Mouse (Mus musculus): Measurements from ENCODE around the gene Ncam1. TPM values are rescaled to one million over a fixed set of nuclear protein-coding genes. Genes with fewer than 3 reads are reported as not detected.

Ncam1 gene
- polyA plus RNA-seq, 1 experiment: not detected

DNA sequence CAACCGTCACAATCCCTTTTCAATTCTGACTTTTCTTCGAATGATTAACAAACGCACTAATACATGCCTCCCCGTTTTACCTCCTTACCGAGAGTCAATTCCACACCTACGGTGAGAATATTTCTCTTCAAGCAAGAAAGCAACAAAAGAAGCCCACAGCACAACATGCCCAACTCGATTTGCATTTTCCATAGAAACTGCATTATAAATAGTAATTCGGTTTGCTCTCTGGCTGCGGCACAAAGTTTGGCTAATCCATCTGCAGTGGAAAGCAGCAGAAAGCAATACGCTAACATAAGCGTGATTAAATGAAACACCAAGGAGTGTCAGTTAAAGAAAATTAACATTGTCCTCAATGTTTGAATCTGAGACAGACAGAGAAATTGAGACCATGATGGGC is 177.0 kb downstream of the Ncam1 start:
- no peak for TF ChIP-seq GATA1 (IDR thresholded peaks at IDR 0.05; ENCODE audit: low read length)

GRCm38 (mm10) chr9:49618699-49619392 is 179.9 kb downstream of the Ncam1 start:
- TF ChIP-seq GATA1 (IDR thresholded peaks at IDR 0.05; ENCODE audit: low read length): no peak

GRCm38 (mm10) chr9:49618266-49618665 is 180.5 kb downstream of the Ncam1 start:
- no peak for TF ChIP-seq GATA1 (IDR thresholded peaks at IDR 0.05; ENCODE audit: low read length)

- no peak for TF ChIP-seq GATA1 (IDR thresholded peaks at IDR 0.05; ENCODE audit: low read length)
Measured at GRCm38 (mm10) chr9:49617216-49617615, 181.5 kb downstream of the Ncam1 start.

- TF ChIP-seq GATA1 (IDR thresholded peaks at IDR 0.05; ENCODE audit: low read length): no peak
Measured at GRCm38 (mm10) chr9:49612387-49612786, 186.3 kb downstream of the Ncam1 start.

GRCm38 (mm10) chr9:49608191-49608590 is 190.5 kb downstream of the Ncam1 start:
- no peak for TF ChIP-seq GATA1 (IDR thresholded peaks at IDR 0.05; ENCODE audit: low read length)

- no peak for TF ChIP-seq GATA1 (IDR thresholded peaks at IDR 0.05; ENCODE audit: low read length)
Measured at GRCm38 (mm10) chr9:49606717-49607116, 192.0 kb downstream of the Ncam1 start.

DNA sequence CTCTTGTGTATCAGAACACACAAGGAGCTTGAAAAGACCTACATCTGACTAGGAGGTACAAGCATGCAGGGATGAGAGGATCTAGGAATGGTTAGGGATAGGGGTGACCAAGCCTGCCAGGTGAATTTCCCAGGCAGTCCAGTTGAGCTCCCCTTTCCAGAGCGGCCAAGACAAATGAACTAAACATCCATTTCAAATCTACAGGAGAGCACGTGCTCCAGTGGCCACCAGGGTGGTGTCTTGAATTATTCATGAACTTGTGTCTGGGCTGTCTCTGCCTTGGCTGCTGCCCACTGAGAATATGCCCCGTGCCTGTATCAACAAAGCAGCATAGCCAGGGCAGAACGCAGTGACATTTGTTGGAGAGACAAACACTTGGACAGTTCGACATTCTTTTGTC is 192.4 kb downstream of the Ncam1 start:
- TF ChIP-seq GATA1 (IDR thresholded peaks at IDR 0.05; ENCODE audit: low read length): no peak

DNA sequence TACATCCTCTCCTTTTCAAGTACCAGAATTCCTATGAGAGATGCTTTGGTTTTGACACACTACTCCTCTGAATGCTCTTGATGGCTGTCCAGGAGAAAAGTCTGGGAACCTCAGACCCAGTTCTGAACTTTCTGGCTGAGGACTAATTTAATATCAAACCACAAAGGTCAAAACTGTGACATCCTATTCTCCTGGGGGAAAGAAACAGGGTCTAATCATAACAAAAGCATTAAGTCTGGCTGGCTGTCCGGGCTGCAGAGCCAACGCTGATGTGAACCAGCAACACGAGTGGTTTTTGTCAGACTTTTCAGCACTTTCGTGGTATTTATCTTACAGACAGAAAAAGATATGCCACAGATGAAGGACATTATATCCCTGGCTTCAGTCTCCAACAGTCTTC is 192.9 kb downstream of the Ncam1 start:
- TF ChIP-seq GATA1 (IDR thresholded peaks at IDR 0.05; ENCODE audit: low read length): no peak

GRCm38 (mm10) chr9:49605351-49605750 is 193.4 kb downstream of the Ncam1 start:
- no peak for TF ChIP-seq GATA1 (IDR thresholded peaks at IDR 0.05; ENCODE audit: low read length)

DNA sequence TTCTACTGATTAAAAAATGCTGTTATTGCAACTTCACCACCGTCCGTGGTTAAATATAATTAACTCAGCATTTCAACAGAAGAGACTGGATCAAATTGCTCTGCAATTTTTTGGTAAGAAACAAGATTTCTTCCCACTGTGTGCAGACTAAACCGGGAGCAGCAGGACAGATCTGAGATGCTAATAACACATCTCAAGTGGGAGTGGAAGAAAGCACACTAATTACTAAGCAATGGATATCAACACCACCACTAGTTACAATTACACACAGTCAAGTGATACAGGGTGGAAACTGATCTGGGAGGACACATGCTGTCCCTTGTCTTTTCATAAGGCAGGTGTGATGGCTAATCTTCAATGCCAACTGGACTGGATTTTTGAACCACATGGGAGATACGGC is 197.5 kb downstream of the Ncam1 start:
- TF ChIP-seq GATA1 (IDR thresholded peaks at IDR 0.05; ENCODE audit: low read length): no peak

DNA sequence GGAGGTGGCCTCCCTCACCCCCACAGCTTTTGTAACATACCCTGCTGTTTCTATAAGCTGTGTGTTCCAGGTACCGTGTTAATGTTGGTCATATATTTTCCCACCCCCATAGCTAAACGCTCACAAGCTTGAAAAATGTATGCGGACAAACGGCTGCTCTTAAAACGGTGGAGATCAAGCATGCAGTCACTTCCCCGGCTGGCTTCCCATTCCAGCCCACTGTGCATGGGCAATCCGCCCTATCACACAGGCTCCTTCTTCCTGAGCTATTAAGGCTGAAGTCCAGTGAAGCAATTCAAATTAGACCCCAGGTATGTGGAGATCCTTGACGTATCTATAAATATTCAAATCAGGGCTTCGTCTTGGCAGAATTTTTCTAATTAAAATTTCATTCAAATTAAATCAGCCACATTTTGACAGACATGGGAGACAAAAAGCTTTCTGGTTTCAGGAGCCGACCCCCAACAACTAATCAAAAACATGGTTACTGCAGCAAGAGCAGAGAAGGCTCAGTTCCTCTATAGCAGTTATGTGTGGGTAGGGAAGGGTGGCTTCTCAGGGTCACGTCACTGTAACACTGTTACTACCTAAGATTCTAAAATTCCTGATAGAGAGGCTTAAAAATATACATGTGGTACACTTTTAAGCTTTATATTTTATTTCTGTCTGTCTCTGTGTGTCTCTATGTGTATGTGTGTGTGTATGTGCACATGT is 202.9 kb downstream of the Ncam1 start:
- TF ChIP-seq GATA1 (IDR thresholded peaks at IDR 0.05; ENCODE audit: low read length): no peak

DNA sequence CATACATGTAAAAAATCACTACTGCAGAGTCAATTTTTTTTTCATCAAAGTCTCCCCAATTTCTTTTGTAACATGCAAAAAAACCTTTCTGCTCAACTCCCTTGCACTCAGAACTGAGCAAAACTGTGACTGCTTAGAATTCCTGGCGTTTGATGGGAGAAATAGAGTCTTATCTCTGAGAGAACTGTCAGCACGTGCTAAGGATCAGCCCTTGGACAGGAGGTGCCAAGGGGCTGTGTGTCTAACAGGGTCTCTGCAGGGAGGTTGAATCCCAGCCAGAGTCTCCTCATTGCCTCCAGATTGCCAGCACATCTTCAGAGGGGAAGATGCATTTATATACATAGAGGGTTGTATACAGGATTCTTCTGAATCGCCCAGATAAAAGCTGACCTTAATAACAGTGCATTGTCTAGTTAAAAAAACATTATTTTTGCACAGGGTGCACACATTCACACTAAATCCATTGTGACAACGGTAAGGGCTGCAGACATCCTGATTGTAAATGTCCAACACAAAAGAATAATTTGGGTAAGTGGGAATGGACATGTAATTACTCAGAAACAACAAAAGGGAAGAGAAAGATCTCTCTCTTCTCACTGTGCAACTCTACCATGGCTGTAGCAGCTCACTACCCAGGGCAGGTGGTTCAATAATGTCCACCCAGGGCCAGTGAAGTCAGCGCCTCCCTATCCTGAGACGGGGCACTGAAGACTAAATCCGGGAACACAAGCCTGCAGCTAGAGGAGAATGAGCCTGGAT is 203.7 kb downstream of the Ncam1 start:
- no peak for TF ChIP-seq GATA1 (IDR thresholded peaks at IDR 0.05; ENCODE audit: low read length)

DNA sequence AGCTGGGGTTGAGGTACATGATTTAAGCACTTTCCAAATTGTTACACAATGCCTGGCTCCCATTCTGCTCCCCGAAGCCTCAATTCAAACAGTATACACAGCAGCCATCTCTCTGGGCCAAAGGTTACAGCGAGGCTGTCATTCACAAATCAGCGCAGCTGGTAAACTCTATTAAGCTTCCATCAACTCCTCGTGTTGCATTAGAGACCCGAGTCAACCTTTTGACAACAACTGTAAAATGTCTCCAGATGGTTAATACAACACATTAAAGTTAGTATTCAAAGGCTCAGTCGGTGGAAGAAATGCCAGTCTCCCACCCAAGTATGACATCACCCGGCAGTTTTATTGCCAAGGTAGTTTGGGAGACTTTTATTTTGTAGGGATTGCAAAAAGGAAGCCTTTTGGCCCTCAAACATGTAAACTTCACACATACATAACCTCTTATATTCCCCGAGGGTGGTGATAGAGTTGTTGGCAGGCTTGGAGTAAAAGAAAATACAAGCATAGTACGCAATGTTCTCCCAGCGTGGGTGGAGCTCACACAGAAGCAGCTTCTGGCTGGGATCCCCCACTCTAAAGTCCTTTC is 204.7 kb downstream of the Ncam1 start:
- TF ChIP-seq GATA1 (IDR thresholded peaks at IDR 0.05; ENCODE audit: low read length): no peak

DNA sequence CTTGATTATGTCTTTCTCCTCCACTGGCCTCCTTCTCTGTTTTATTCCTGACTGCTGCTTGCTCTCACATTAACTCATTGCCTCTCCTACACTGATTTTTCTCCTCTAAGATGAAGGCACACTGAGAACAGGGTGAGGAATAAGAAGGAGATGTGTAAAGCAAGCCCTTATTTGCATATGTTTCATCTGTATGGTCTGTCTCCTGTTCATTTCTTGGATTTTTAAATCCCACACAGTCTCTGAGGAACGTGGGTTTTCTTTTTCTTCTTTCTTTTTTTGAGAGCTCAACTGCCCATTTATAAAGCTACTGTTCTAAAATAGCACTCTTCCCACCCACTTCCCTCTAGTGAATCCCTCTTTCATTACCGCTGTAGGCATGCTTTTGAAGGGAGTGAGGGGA is 206.7 kb downstream of the Ncam1 start:
- TF ChIP-seq GATA1 (IDR thresholded peaks at IDR 0.05; ENCODE audit: low read length): no peak

DNA sequence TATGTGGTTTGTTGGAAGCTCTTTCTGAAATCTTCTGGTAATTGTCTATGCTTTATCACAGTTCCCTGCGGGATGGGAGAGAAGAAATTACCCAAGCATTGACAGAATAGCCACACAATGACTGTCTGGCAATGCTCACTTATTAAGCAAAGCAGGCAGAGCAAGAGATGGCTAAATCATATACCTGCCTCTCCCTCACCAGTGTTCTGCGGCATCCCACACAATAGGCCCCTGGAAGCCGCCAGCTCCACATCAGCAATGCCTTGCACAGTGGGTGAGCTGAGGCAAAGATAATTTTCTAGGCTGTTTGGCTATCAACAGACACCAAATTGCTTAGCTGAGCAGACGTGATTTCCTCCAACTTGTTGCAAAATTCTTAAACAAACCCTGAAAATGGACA is 208.5 kb downstream of the Ncam1 start:
- no peak for TF ChIP-seq GATA1 (IDR thresholded peaks at IDR 0.05; ENCODE audit: low read length)
